Mouse (Mus musculus) adrenal gland, postnatal 4 days (tissue): ENCODE data around the gene Nxpe3. TPM values are rescaled to one million over a fixed set of nuclear protein-coding genes. Genes with fewer than 3 reads are reported as not detected.

Experiments
- DNase-seq, 2 experiments: peaks; one replicate each; pipeline ENCODE4 v3.0.0; 2021 to 2022; ENCODE audit warnings: low spot score in 2 of 2, mixed read lengths in 2 of 2
- total RNA-seq, 2 experiments: library from RNA; stranded (reverse); gene quantifications; 2 replicates each; pipeline ENCODE4 v1.2.3; 2021

The Nxpe3 gene
- total RNA-seq, 2 experiments from 2014 or later = 2.5 to 3.0 TPM

- no peak for DNase-seq
Measured at GRCm38 (mm10) chr16:55815466-55815865, 79.6 kb downstream of the Nxpe3 start.

GRCm38 (mm10) chr16:55814686-55815085 lies 80.4 kb downstream of the Nxpe3 start:
- DNase-seq = no peak

- no peak for DNase-seq
Measured at GRCm38 (mm10) chr16:55813916-55814315, 81.2 kb downstream of the Nxpe3 start.

GRCm38 (mm10) chr16:55811792-55812191 lies 83.3 kb downstream of the Nxpe3 start:
- no peak for DNase-seq

GRCm38 (mm10) chr16:55809779-55810514 lies 85.1 kb downstream of the Nxpe3 start:
- no peak for DNase-seq

GRCm38 (mm10) chr16:55809345-55809744 lies 85.7 kb downstream of the Nxpe3 start:
- no peak for DNase-seq

GRCm38 (mm10) chr16:55807505-55807932 lies 87.6 kb downstream of the Nxpe3 start:
- DNase-seq = no peak

GRCm38 (mm10) chr16:55804799-55805198 lies 90.3 kb downstream of the Nxpe3 start:
- DNase-seq = no peak

- no peak for DNase-seq
Measured at GRCm38 (mm10) chr16:55801629-55802028, 93.5 kb downstream of the Nxpe3 start.

- no peak for DNase-seq
Measured at GRCm38 (mm10) chr16:55798845-55799244, 96.2 kb downstream of the Nxpe3 start.

GRCm38 (mm10) chr16:55790326-55790725 lies 104.8 kb downstream of the Nxpe3 start:
- no peak for DNase-seq

Other genes starting within 250 kb of the Nxpe3 start
- gene Nfkbiz, start 56.4 kb downstream of the Nxpe3 start, total RNA-seq = 1 to 10 TPM; 6.8 to 7.4 TPM
- gene Cep97, start 39.6 kb upstream of the Nxpe3 start, total RNA-seq = 10 to 100 TPM; 10.8 to 13.0 TPM
- 100 to 1,000 TPM; 893 to 927 TPM for gene Rpl24, start 71.0 kb upstream of the Nxpe3 start, total RNA-seq
- 10 to 100 TPM; 14.7 to 15.0 TPM for gene Zbtb11, start 78.6 kb upstream of the Nxpe3 start, total RNA-seq
- gene Pcnp, start 134.5 kb upstream of the Nxpe3 start, total RNA-seq = 100 to 1,000 TPM; 104 to 109 TPM
- 10 to 100 TPM; 17.4 to 17.8 TPM for gene Trmt10c, start 142.5 kb upstream of the Nxpe3 start, total RNA-seq
- 10 to 100 TPM; 32.6 to 33.9 TPM for gene Senp7, start 153.1 kb upstream of the Nxpe3 start, total RNA-seq